8 mouse cellular contexts compared by ENCODE assay signal in genomic region chr15:102099771-102100160, GRCm38 (mm10). TPM values are rescaled to one million over a fixed set of nuclear protein-coding genes. Genes with fewer than 3 reads are reported as not detected.
A peak's percentile ranks its signal among the peaks of the same experiment; 100 is the strongest.
DNase-seq lines count a peak whose midpoint lies in the region; ATAC-seq and TF ChIP-seq lines count a peak whose summit lies in the region.

No protein-coding gene starts in this region.

- H3K4me2 ChIP-seq in midbrain, postnatal 0 days (ENCODE audit: low read depth, low read length, poor library complexity, severe bottlenecking): peak overlapping the region; percentile 92

- H3K4me1 ChIP-seq in brown adipose tissue, adult 24 weeks (ENCODE audit: control insufficient read depth, insufficient read depth, insufficient read length, low read length): peaks cover 26% of the 10 kb centered on the region
- H3K4me1 ChIP-seq in midbrain, postnatal 0 days (ENCODE audit: insufficient read depth, low read length): peaks cover 6% of the 10 kb centered on the region; the same call in 1 of the 2 replicates

- no peak for DNase-seq in layer of hippocampus, adult 2 months (ENCODE audit: low spot score in 2 of 2)
- no peak for DNase-seq in layer of hippocampus, adult 11-12 months (ENCODE audit: low spot score)
- DNase-seq in midbrain, postnatal 0 days (ENCODE audit: low spot score): no peak
- no peak for DNase-seq in ovary, postnatal 36 days (ENCODE audit: low spot score)
- DNase-seq in thymus, adult 18-20 months: no peak
- DNase-seq in embryo, embryonic 10 days (ENCODE audit: low spot score): no peak

- ATAC-seq in inflammation-experienced regulatory T-cells, adult 6 months: peak; percentile 16
- ATAC-seq in midbrain, postnatal 0 days (ENCODE audit: low FRiP score): no peak

- peak overlapping the region; percentile 55 for H3K9ac ChIP-seq in midbrain, postnatal 0 days (replicated peaks; ENCODE audit: low read length, poor library complexity, severe bottlenecking)

- H3K27ac ChIP-seq in layer of hippocampus, adult 2 months: peak overlapping the region; percentile 89
- H3K27ac ChIP-seq in brown adipose tissue, adult 24 weeks (replicated peaks; ENCODE audit: low read depth, low read length): peak overlapping the region; percentile 99
- no peak overlapping the region; the same call in 1 of the 2 replicates for H3K27ac ChIP-seq in midbrain, postnatal 0 days (ENCODE audit: low read depth, low read length)

- H3K27me3 ChIP-seq in midbrain, postnatal 0 days (ENCODE audit: insufficient read depth, low read length): peaks cover 5% of the 10 kb centered on the region; the same call in 1 of the 2 replicates

- H3K4me3 ChIP-seq in layer of hippocampus, adult 2 months: peak overlapping the region; percentile 60
- peak overlapping the region; percentile 78 for H3K4me3 ChIP-seq in brown adipose tissue, adult 24 weeks (ENCODE audit: insufficient read depth, low read depth, low read length)
- peak overlapping the region; percentile 49 for H3K4me3 ChIP-seq in midbrain, postnatal 0 days (ENCODE audit: low read depth, low read length)

- peaks cover 14% of the 10 kb centered on the region for H3K36me3 ChIP-seq in midbrain, postnatal 0 days (ENCODE audit: insufficient read depth, low read length)

- 25% methylated on average over 8 of the region's 8 CpGs for WGBS in midbrain, postnatal 0 days

- no peak for TF ChIP-seq CTCF in layer of hippocampus, adult 2 months (conservative IDR thresholded peaks at IDR 0.05)
- TF ChIP-seq CTCF in midbrain, postnatal 0 days (IDR thresholded peaks at IDR 0.05): no peak

- no peaks in the 10 kb centered on the region for H3K9me3 ChIP-seq in midbrain, postnatal 0 days (ENCODE audit: low read length)

RNA-seq across cellular contexts. Expression of gene Tns2, which starts 0.4 kb away (rescaled TPM):
- 10 to 100 TPM; 18.4 to 25.0 TPM for total RNA-seq in layer of hippocampus, adult 2 months (2021)
- 49.0 and 90.1 TPM in 2 replicates for polyA plus RNA-seq in brown adipose tissue, adult 24 weeks (2012; ENCODE audit: insufficient read depth, insufficient read length, missing spikeins)
- 1 to 10 TPM; 3.3 to 4.2 (median 3.8) TPM for polyA plus RNA-seq in inflammation-experienced regulatory T-cells, adult 6 months (2017; shearing (Covaris generic))
- 18.1 and 20.4 TPM in 2 replicates for total RNA-seq in midbrain, postnatal 0 days (2014; rRNA removed)
- polyA plus RNA-seq in midbrain, postnatal 0 days (2015; fragmentation: Nextera tagmentation; extraction: Ambion mirVana): 5.1 and 6.3 TPM in 2 replicates

RNA-seq across cellular contexts. Expression of gene Eif4b, which starts 26.2 kb away (rescaled TPM):
- 100 to 1,000 TPM; 196 to 199 TPM for total RNA-seq in layer of hippocampus, adult 2 months (2021)
- polyA plus RNA-seq in brown adipose tissue, adult 24 weeks (2012; ENCODE audit: insufficient read depth, insufficient read length, missing spikeins): 47.9 and 93.9 TPM in 2 replicates
- polyA plus RNA-seq in inflammation-experienced regulatory T-cells, adult 6 months (2017; shearing (Covaris generic)): 100 to 1,000 TPM in 2 of 3 experiments, 10 to 100 TPM in 1; 90.5 to 131 (median 129) TPM
- total RNA-seq in midbrain, postnatal 0 days (2014; rRNA removed): 161 and 169 TPM in 2 replicates
- 65.8 and 68.2 TPM in 2 replicates for polyA plus RNA-seq in midbrain, postnatal 0 days (2015; fragmentation: Nextera tagmentation; extraction: Ambion mirVana)

RNA-seq across cellular contexts. Expression of gene Spryd3, which starts 36.3 kb away (rescaled TPM):
- 100 to 1,000 TPM; 151 to 155 TPM for total RNA-seq in layer of hippocampus, adult 2 months (2021)
- 8.6 and 12.8 TPM in 2 replicates for polyA plus RNA-seq in brown adipose tissue, adult 24 weeks (2012; ENCODE audit: insufficient read depth, insufficient read length, missing spikeins)
- 10 to 100 TPM; 32.1 to 44.8 (median 33.6) TPM for polyA plus RNA-seq in inflammation-experienced regulatory T-cells, adult 6 months (2017; shearing (Covaris generic))
- 120 and 134 TPM in 2 replicates for total RNA-seq in midbrain, postnatal 0 days (2014; rRNA removed)
- polyA plus RNA-seq in midbrain, postnatal 0 days (2015; fragmentation: Nextera tagmentation; extraction: Ambion mirVana): 118 and 120 TPM in 2 replicates

RNA-seq across cellular contexts. Expression of gene Igfbp6, which starts 44.4 kb away (rescaled TPM):
- 1 to 10 TPM; 6.9 to 7.7 TPM for total RNA-seq in layer of hippocampus, adult 2 months (2021)
- 30.2 and 52.1 TPM in 2 replicates for polyA plus RNA-seq in brown adipose tissue, adult 24 weeks (2012; ENCODE audit: insufficient read depth, insufficient read length, missing spikeins)
- polyA plus RNA-seq in inflammation-experienced regulatory T-cells, adult 6 months (2017; shearing (Covaris generic)): under 1 TPM in 1 of 3 experiments, not detected in 2; 0.33 TPM
- 11.9 and 13.6 TPM in 2 replicates for total RNA-seq in midbrain, postnatal 0 days (2014; rRNA removed)
- polyA plus RNA-seq in midbrain, postnatal 0 days (2015; fragmentation: Nextera tagmentation; extraction: Ambion mirVana): 9.9 and 12.7 TPM in 2 replicates

RNA-seq across cellular contexts. Expression of gene Soat2, which starts 50.6 kb away (rescaled TPM):
- total RNA-seq in layer of hippocampus, adult 2 months (2021): not detected
- not detected in 2 replicates for polyA plus RNA-seq in brown adipose tissue, adult 24 weeks (2012; ENCODE audit: insufficient read depth, insufficient read length, missing spikeins)
- 1 to 10 TPM in 2 of 3 experiments, under 1 TPM in 1; 0.94 to 4.9 (median 1.3) TPM for polyA plus RNA-seq in inflammation-experienced regulatory T-cells, adult 6 months (2017; shearing (Covaris generic))
- total RNA-seq in midbrain, postnatal 0 days (2014; rRNA removed): 0.61 TPM in 1 of 2 replicates, not detected in the other
- 0.06 and 0.12 TPM in 2 replicates for polyA plus RNA-seq in midbrain, postnatal 0 days (2015; fragmentation: Nextera tagmentation; extraction: Ambion mirVana)
